Mouse (Mus musculus) frontal cortex, postnatal 10 days (tissue): Measurements from ENCODE around the gene Rsph10b.

ENCODE experiments used
- DNase-seq, 2 experiments: peaks; one replicate each; pipeline ENCODE4 v3.0.0; 2022; ENCODE audit warnings: low spot score in 2 of 2, mixed read lengths in 1 of 2

Gene Rsph10b

DNA sequence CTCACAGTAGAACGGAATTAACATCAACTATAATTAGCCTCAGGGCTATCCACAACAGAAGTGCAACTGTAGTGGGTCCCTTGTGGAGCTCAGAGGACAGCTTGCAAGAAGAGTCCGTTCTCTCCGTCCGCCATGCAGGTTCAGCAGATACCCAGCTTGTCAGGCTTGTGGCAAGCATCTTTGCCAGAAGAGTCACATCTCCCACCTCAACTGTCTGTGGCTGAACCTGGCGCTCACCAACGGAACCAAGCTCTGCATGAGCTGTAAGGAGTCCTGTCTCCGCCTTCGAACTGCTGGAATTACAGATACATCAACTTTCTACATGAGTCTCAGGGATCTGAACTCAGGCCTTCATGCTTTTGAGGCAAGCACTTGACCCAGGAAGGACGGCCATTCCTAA is 3.3 kb downstream of the Rsph10b start:
- DNase-seq: no peak

DNA sequence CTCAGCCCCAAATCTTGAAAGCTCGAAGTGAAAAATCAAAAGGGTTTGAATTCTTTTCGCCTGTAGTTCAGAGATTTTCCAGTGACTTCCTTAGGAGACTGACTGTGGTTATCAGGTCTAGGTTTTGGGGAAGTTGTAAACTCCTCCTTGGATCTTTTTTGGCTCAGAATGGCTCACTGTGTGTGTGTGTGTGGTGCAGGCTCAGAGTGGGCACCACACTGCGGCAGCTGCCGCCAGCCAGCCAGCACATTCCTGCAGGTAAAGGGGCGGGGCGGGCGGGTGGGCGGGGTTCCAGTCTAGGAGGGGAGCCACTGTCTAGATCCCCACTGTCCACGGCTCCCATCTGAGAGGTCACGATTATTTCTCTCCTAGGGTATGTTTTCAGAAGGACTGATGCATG is 8.8 kb downstream of the Rsph10b start:
- DNase-seq: no peak

DNA sequence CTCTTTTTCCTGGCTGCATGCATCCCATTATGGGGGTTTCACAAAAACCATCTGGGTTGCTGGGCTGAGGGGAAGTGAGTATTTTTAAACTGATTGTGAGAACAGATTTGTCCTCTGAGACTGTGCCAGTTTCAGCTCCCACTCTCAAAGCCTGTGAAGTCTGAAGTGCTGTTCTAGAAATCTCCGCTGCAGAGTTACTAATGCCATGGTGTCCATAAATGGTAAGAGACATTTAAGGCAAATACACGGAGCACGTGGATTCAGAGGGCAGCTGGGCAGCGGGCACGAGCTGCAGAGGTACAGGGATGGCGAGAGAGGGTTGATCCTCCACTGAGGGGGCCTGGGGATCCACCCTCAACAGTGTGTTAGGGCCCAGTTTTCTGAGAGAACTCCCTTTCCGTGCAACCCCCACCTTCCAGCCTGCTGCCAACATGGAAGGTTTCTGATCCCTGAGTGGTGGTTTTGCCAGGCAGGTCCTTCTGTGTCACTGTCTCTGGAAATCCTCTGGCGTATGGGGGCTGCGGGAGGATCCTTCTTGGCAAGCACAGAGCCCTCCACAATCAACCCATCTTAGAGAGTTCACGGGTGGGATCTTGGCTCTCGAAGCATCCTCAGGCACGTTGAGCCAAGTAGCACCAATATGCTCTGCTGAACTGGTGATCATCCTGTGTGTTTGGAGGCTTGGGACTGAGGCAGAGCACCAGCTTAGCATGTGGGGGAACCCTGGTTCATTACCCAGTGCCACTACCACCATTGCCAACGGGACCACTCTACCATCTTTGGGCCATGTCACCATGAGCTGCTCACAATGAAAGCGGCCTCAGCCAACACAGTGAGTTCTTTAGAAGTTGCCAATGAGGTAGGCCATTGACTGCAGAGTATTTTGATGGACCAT is 10.6 kb downstream of the Rsph10b start:
- peak; percentile 58 to 79 for DNase-seq

DNA sequence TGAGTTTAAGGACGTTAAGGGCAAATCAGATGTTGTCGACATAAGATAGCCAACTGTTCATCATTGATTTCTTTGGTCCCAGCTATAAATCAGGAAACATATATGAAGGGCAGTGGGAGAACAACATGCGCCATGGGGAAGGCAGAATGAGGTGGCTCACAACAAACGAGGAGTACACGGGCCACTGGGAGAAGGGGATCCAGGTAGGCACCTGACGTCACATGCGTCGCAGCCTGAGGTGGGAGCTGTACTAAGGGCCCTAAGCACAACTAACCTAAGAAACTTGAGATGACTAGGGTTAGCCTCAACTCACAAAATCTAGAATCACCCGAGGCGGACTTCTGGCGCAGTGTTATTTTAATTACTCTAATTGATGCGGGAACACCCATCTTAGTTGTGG is 15.5 kb downstream of the Rsph10b start:
- DNase-seq: no peak

DNA sequence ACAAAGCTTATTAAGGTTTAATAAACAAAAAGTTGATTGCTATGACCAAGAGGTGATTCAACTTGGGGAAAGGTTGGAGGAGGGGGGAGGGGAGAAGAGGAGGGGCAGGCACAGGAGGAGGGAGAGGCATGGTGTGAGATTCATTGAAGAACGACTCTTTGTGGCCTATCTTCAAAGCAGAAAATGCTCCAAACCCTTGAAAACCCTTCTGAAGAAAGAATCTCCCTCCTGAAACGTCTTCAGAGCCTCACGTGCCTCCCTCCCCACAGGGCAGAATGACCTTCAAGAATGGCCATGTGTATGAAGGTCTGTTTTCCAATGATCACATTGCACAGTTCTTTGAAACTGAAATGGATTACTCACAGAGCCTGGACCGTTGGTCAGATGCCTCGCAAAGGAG is 17.2 kb downstream of the Rsph10b start:
- no peak for DNase-seq

DNA sequence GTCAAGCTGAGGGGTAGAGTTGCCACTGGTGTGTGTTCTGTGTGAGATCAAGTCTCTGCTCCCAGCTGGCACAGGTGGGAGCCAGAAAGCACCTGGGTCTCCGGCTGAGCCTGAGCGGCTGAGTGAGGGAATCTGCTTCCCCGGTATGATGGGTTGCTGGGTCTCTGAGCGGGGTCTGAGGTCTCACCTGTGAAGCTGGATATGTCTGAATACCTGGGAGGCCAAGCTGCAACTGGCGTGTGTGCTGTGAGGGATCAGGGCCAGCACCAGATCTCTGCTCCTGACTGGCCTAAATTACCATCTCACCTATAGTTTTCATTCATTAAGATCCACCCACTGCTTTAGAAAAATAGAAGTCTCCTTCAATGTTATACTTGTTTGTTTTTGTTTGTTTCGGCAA is 24.3 kb downstream of the Rsph10b start:
- DNase-seq: no peak

DNA sequence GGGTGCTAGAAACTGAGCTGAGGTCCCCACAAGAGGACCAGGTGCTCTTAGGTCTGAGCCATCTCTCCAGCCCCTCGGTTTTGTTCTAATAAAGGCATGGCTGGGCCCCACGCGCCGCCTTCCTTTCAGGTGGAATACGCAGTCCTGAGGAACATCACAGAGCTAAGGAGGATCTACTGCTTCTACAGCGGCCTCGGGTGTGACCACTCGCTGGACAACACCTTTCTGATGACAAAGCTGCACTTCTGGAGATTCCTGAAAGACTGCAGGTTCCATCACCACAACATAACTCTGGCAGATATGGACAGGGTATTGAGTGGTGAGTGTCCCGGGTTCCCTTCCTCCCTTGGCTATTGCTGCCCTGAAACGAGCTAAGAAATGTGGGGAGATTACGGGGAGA is 26.7 kb downstream of the Rsph10b start:
- no peak for DNase-seq

DNA sequence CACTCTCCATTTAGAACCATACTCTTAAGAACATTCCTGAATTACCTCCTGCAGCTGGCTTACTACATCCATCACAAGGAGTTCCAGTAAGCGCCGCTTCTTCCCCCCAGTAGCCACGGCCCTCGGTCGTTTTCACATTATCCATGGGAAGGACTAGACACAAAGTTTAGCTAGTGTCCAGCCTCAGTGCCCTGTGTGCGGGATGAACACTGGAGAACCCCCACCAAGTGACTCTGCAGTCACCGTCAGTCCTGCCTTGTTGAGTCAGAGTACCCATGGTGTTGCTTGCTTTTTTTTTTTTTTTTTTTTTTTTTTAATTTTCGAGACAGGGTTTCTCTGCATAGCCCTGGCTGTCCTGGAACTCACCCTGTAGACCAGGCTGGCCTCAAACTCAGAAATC is 28.3 kb downstream of the Rsph10b start:
- no peak for DNase-seq

DNA sequence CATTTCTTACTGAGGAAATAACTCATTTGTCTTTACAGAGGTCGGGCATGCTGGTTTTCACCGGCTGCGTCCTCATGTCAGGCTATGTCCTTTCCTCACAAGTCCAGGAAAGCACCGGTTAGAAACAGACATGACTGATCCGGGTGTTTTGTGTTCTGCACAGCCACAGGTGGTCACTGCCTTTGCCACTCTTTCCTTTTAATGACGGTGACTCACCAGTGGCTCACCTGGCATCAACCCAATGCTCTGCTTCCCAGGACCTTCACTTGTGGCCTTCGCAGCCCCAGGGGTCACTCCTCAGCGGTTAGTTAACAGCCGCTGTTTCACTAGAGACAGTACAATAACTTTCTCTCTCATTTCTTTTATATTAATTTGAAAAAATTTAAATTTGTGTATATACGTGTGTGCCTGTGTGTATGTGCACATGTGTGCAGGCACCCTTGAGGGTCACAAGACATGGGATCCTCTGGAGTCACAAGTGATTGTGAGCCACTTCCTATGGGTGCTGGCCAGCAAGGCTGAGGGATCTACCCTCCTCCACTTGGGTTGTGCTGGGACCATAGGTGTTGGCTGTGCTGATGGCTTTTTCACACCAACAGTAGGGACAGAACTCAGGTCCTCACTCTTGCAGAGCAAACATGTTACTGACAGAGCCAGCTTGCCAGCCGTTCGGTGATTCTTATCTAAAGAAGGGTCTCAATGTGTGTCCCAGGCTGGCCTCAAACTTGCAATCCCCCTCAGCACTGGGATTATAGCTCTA is 32.9 kb downstream of the Rsph10b start:
- DNase-seq: no peak

DNA sequence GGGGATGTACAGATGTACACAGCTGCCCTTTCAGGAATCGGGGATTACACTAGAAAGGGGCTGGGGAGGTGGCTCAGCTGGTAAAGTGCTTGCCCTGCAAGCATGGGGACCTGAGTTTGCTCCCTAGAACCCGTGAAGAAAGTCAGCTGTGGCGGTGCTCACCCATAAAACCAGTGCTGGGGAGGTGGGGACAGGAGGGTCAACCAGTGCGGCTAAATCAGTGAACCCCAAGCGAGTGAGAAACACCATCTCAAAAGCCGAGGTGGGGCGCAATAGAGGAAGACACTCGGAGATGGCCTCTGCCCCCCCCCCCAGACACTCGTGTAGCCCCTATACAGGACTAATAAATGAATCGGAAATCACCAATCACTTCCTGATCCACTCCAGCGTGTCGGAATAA is 33.8 kb downstream of the Rsph10b start:
- DNase-seq: no peak

DNA sequence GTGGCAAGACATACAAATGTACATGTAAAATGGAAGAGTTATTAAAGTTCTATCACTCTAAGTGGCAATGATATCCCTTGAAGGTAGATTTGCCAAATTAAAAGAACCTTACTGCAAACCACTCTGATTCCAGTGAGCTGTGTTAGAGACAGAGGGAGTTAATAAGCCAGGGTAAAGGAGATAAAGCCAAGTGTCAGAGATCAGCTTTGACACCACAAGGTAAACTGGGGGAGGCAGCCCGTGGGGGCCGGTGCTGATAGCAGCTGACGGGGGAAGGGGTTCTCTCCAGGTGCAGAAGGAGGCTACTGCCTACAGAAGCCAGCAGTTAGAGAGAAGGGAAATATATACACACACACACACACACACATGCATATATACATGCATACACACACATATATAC is 39.8 kb downstream of the Rsph10b start:
- no peak for DNase-seq

DNA sequence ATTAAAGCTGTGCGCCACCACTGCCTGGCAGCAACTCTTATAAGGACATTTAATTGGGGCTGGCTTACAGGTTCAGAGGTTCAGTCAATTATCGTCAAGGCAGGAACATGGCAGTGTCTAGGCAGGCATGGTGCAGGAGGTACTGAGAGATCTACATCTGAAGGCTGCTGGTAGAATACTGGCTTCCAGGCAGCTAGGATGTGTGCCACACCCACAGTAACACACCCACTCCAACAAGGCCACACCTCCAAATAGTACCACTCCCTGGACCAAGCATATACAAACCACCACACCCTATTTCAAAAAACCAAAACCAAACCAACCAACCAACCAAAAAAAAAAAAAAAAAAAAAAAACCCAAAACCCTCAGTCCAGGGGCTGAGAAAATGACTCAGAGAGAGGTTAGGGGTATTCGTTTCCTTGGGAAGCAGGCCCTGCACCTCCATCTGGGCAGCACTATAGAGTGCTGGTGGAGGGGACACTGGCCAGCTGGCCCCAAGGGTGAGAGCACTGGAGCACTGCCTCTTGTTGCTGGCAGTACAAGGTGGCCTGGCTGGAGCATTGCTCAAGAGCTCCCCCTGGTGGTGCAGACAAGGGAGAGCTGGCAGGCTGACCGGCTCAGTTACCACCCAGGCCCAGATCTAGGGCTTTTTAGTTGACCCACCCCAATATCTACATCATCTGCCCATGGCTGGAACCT is 42.2 kb downstream of the Rsph10b start:
- peak in 1 of 2 experiments; percentile 38 for DNase-seq

DNA sequence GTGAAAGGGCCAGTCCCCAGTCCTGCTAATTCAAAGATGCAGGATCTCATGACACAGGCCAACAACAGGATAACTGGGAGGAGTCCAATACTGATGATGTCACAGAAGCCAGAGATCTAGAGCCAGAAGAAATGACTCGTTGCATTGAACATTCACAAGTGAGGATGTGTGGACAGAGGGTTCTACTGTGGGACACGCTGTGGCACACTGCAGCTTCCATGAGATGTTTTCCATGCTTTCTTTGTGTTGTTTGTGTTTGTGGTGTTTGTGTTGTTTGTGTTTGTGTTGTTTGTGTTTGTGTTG is 42.7 kb downstream of the Rsph10b start:
- DNase-seq: no peak

DNA sequence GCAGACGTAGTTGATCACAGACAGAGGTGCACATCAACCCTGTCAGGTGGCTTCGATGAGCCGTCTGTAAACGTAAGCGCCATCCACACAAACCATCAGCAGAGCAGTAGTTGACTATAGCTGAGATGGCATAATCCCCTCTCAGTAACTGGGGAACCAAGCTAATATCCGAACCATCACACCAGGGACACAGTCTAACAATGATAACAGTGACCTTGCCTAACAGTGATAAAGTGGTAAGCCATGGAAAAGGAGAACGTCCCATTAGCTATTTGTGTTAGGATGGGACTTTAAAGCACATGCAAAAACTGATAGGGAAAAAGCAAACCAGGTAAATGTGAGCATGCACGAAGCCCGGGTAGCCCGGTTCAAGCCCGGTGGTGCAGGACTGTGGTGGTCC is 43.4 kb downstream of the Rsph10b start:
- no peak for DNase-seq

DNA sequence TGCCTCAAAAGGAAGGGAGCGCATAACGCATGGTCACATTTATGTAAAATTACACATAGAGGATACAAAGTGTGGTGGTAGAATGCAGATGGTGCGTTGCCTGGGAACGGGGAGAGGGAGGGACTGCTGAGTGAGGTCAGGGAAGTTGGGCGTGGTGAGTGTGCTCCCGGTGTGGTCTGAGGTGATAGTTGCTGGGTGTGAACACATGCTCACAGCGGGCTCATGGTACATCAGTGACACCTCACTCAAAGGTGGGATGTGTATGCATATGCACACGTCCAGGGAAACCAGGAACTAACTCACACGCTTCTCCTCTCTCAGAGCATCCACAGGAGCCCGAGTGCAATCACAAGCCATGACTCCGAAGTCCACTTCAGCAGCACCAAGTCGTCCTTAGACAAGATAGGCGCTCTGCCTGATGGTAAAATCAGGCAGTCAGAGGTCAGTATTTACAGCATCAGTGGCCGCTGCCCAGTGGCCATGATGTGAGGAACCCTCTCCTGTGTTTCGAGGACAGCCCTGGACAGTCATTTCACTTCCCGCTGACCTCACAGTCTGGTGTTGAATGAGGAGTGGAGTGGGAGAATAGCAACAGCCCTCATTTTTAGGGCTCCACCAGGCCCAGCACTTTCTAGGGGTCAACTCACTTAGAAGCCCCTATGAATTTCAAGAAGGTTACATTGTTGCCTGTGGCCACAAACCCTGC is 44.0 kb downstream of the Rsph10b start:
- no peak for DNase-seq

DNA sequence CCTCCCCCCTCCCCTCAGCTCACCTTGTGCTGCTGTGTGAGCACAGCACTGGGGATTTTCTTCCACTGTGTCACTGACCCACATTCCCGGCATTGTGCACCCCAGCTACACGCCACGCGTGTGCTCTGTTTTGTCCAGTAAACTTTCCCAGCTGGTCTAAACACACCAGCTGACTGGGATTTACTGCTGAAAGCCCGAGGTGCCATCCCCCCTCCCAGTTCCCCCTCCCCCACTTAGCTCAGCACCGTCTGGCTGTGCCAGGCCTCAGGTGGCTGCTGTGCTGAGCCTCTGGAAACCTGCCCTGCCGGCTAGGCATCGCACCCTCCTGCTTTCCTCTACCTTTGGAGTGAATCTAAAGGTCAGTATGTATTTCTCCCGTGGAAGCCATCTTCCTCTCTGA is 48.0 kb downstream of the Rsph10b start:
- DNase-seq: no peak

DNA sequence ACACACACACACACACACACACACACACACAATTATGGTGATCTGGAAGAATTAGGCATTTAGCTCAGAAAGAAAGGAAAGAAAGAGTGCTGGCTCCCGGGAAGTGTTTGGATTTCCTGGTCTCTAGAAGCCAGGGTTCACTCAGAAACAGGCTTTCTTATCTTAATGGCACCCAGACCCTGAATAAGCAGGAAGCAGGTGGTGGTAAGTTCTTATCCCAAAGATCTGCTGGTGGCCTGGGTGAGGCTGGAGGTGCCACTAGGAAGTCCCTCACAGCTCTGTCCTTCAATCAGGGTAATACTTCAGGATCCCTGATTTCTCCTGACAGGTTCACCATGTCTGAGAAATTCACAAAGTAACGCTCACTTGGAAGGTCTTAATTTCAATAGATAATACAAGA is 49.5 kb downstream of the Rsph10b start:
- no peak for DNase-seq

DNA sequence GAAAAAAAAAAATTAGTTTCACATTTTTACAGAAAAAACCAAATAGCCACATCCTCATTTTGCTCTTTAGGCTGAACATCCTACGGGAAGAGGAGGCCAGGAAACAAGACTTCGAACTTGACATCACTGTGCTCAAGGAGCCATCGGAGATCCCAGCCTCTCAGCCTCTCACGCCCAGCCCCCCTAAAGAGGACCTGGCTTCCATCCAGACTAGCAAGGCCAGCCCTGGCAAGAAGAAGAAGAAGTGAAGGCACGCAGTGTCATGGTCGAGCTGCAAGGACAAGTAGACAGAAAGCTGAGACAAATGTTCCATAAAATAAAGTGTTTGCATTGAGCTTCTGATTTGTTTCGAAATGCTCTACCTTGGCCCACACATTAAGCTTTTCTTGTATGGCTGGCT is 52.5 kb downstream of the Rsph10b start:
- no peak for DNase-seq

DNA sequence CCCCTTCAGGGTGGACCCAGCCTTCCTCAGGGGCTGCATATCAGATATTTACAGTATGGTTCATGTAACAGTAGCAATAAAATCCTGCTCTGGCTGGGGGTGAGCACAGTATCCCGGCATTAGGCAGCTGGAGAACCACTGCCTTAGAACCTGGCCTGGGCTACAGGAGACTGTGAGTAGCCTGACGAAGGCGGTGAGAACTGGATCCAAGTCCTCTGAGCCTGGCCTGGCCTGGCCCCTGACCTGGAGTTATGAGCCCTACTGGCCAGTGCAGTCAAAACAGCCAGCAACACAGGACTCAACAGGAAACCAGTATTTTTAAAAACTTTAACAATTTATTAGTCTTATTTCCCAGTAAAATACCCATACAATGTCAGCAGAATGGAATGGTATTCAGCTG is 54.8 kb downstream of the Rsph10b start:
- no peak for DNase-seq

DNA sequence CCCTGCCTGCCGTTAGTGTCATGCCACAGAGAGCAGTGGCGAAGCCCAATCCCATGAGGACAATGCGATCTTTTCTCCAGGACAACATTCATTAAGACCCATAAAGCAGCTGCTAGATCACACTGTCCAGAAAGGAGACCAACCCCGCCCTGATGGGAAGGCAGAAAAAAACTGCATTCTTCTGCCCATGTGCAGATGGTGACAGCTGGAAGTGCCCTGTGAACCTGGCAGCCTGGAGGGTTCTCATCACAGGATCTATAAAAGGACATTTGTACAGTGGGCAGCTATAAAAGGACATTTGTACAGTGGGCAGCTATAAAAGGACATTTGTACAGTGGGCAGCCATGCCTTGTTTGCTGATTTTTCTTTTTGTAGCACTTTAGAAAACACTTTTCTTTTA is 56.2 kb downstream of the Rsph10b start:
- DNase-seq: no peak

DNA sequence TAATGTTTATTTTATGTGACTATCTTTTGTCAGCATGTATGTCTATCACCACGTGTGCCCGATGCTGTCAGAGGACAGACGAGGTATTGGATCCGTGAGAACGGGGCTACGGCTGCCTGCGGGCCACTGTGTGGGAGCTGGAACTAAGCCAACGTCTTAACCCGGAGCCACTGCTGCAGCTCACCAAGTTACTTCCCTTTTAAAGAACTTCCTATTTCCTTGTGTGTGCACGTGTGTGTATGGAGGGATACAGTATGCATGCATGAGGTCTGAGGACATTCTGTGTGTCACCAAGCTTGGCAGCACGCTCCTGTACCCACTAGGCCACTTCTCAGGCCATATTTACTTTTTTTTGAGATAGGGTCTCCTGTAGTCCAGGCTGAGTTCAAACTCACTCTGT is 57.3 kb downstream of the Rsph10b start:
- DNase-seq: no peak

DNA sequence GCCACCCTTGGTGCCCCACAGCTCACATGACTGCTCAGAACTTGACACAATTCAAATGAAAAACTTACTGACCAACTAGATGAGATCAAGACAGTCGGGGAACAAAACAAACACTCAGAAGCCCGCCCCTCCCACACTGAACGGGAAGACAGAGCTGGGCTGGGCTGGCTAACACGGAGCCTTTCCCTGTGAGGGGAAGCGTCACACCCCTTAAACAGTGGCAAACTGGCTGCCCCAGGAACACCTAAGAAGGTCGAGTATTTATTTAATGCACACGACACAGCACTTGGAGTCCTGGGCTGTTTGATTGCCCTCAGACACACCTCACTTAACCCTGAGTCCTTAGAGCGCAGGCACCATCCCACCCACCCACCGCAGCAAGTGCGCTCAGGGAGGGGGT is 59.8 kb downstream of the Rsph10b start:
- DNase-seq: no peak
